Mouse (Mus musculus) layer of hippocampus, adult 6 months (tissue): Measurements from ENCODE around the gene Mettl17. TPM values are rescaled to one million over a fixed set of nuclear protein-coding genes. Genes with fewer than 3 reads are reported as not detected.

Experiments
- long read RNA-seq, 2 experiments: library from polyadenylated mRNA; unstranded; transcript quantifications; one replicate each; pipeline ENCODE4 v2.0.0; 2019 to 2020
- microRNA-seq: library from miRNA; unstranded; fragments of <30 nt; microRNA quantifications from one replicate; pipeline ENCODE4 v1.2.0, GENCODE M21; 2020
- polyA plus RNA-seq: library from polyadenylated mRNA; unstranded; fragments of <200 nt; fragmentation: Nextera tagmentation; gene quantifications from 2 replicates; pipeline ENCODE4 v1.2.3, GENCODE M21; 2021

Gene Mettl17
- polyA plus RNA-seq = 16.4 and 19.8 TPM in 2 replicates
- long read RNA-seq, experiment 1, transcript Mettl17-201 (14 exons, 1,623 nt) = major isoform, 7 of 22 reads
- long read RNA-seq, experiment 1, partial matches to known transcripts = 4 of 22 reads
- long read RNA-seq, experiment 1, other reads (novel, unspliced or antisense) = 7 of 22 reads
- long read RNA-seq, experiment 2, transcript Mettl17-201 (14 exons, 1,623 nt) = major isoform, 27 of 82 reads
- long read RNA-seq, experiment 2, partial matches to known transcripts = 12 of 82 reads
- long read RNA-seq, experiment 2, other reads (novel, unspliced or antisense) = 34 of 82 reads

DNA sequence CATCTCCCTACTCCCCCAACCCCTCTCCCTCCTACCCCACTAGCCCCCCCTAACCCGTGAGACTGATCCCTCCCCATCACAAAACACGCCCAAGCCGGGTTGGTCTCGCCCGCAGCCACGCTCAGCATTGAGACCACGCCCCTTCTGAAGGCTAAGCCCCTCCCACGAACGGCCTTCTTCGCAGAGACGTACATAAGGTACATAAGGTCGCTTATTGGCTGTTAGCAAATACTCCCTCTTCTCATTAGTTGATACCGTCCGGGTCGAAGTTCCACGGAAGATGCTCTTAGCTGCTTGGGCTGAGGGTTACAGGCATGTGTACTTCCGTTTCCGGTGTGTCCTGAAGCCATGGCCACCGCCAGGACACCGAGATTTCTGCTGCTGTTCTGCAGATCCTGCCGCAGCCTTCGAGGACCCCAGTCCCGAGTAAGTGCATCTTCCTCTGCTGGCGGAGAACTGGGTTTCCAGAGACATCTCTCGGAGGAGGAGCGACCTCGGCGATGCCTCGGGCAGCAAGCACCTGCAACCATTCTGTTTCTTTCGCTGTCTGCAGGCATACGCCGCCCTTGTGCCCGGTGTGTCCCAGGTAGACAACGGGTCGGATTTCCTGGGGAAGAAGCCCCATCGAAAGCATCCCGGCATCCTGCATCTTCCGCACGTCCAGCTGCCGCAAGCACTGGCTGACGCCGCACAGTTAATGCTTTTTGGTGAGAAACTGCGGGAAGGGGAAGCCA is at the start of gene Mettl17:
Mettl17 (plus strand) TSS at position 245 of the 734 bp plus-strand sequence.

DNA sequence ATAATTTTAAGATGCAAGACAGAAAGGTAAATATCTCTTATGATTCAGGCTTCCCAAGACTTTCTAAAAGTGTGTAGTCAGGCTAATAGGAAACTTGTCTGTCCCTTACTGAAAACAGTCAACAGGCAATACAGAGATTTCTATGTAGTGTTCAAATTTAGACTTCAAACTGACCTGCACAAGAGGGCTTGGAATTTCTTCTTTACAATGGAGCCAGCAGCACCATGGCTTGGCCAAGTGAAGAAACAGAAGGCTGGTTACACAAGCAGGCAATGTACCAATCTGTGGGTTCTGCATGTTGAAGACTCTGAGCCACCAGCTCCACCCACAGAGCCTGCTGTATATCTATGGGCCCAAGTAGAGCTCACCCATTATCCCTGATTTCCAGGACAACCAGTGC is 31.2 kb upstream of the Mettl17 start, which contains the start of gene Ear6:
Ear6 (plus strand) TSS at position 301 of the 400 bp plus-strand sequence.

DNA sequence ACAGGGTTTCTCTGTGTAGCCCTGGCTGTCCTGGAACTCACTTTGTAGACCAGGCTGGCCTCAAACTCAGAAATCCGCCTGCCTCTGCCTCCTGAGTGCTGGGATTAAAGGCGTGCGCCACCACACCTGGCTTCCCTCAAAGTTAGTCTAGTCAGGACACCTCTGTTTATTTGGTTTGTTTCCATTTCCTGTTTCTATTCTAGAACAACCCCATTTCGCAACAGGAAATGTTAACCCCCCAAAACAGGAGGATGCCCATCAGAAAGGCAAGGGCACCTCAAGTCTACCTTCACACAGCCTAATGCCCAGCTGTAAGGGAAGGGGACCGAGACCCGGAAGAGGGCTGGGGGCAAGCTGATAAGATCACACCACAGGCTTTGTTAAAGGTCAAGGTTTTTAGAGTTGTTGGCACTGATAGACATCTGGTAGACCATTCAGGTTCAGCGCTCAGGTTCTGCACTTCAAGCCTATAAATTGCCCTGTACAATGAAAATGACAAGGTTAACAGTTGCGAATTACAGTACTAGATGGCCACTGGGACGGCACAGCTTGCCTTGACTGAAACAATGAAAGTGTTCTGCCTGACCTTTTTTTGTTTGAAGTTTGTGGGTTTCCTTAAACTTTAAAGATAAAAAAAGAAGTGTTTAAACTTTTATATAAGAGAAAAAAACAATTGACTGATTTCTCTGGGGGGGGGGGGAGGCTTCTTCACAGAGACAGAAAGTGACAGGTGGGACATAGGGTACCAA is 7.7 kb downstream of the Mettl17 start, which contains the start of gene Slc39a2:
Slc39a2 (plus strand) TSS at position 699 of the 749 bp plus-strand sequence.

GRCm38 (mm10) chr14:51913960-51914762 is 29.5 kb downstream of the Mettl17 start, which contains the start of gene Ndrg2:
Gene Ndrg2, minus strand, starts transcription at chr14:51914158.

DNA sequence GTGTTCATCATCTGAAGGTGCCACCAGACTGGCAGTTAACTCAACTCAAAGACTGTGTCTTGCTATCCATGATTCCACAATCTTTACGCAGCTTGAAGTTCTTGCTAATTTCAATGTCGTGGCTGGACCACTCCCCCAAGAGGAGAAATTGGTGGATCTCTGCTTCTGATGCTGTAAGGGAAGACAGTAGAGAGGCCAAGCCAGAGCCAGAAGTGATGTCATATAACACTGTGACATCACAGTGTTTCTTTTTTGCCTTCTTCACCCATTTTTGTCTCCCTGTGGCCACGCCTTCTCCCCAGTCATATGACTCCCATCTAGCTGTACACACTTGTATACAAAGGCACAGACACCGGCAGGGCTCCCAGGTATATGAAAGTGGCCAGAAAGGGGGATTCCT is 33.5 kb downstream of the Mettl17 start, which contains the start of gene Tppp2:
Tppp2 (plus strand) TSS at position 301 of the 400 bp plus-strand sequence.

DNA sequence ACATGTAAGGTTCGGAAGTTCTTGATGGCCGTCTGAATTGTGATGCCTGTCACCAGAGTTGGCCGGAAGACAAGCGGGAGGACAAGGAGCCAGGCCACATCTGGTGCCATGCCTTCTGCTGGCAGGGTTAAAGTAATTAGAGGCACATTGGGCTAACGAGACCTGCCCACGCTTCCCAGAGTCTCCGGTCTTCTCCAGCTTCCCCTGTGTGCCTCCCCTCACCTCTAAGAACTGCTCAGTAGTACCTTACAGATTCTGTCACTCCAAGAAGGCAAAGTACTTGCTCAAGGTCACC is 37.9 kb downstream of the Mettl17 start, which contains the start of gene Rnase13:
Rnase13 (minus strand) TSS at position 203 of the 295 bp plus-strand sequence.

Small RNAs within 50 kb of the gene (microRNA-seq; reads per million reads assigned to microRNA genes)
- not detected for gene Gm27375

Other genes starting within 250 kb of the Mettl17 start
- gene Gm4181, start 249.2 kb upstream of the Mettl17 start, polyA plus RNA-seq = not detected in 2 replicates
- not detected in 2 replicates for gene Gm17079, start 189.4 kb upstream of the Mettl17 start, polyA plus RNA-seq
- not detected in 2 replicates for gene Gm5800, start 167.7 kb upstream of the Mettl17 start, polyA plus RNA-seq
- not detected in 2 replicates for gene Ang4, start 111.3 kb upstream of the Mettl17 start, polyA plus RNA-seq
- gene AY358078, start 84.8 kb upstream of the Mettl17 start, polyA plus RNA-seq = not detected in 2 replicates
- not detected in 2 replicates for gene Ear6, start 31.1 kb upstream of the Mettl17 start, polyA plus RNA-seq
- 0.14 and 0.15 TPM in 2 replicates for gene Slc39a2, start 8.0 kb downstream of the Mettl17 start, polyA plus RNA-seq
- gene Ndrg2, start 29.3 kb downstream of the Mettl17 start, polyA plus RNA-seq = 854 and 926 TPM in 2 replicates
- not detected in 2 replicates for gene Tppp2, start 33.6 kb downstream of the Mettl17 start, polyA plus RNA-seq
- gene Rnase13, start 37.9 kb downstream of the Mettl17 start, polyA plus RNA-seq = 0.10 TPM in 2 replicates
- gene Arhgef40, start 99.9 kb downstream of the Mettl17 start, polyA plus RNA-seq = 29.4 and 29.7 TPM in 2 replicates
- 0.20 TPM in 1 of 2 replicates, not detected in the other for gene Tmem253, start 130.8 kb downstream of the Mettl17 start, polyA plus RNA-seq
- 7.9 and 8.1 TPM in 2 replicates for gene Zfp219, start 135.9 kb downstream of the Mettl17 start, polyA plus RNA-seq
- not detected in 2 replicates for gene Olfr221, start 157.6 kb downstream of the Mettl17 start, polyA plus RNA-seq
- gene Hnrnpc, start 219.2 kb downstream of the Mettl17 start, polyA plus RNA-seq = 155 and 157 TPM in 2 replicates
- 88.3 and 128 TPM in 2 replicates for gene Rpgrip1, start 225.9 kb downstream of the Mettl17 start, polyA plus RNA-seq